In the genomic region with DNA sequence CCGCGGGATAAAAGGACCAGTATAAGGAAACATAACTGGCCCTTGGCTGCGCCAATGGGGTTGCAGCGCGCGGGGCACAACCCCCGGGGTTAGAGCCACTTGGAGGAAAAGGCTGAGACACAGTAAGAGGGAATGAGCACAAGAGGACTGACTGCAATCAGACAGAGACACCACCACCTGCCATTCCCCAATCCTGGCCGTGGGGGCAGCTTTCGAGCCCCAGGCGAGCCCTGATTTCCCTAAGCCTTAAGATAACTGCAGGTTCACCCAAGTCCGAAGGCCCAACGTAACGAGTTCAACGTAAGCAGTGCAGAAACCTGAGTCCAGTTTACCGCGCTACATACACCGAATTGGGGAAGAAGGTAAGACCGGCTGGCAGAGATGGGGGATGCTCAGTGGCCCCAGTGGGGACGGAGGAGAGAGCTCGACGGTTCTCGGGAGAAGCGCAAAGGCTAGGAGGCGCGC, we compare ENCODE assay signal across 8 mouse cellular contexts. TPM values are rescaled to one million over a fixed set of nuclear protein-coding genes. Genes with fewer than 3 reads are reported as not detected.
DNase-seq lines count a peak whose midpoint lies in the region; ATAC-seq lines count a peak whose summit lies in the region.

No protein-coding gene starts in this region.

- peak; percentile 24 for DNase-seq in retina, embryonic 14.5 days (ENCODE audit: low spot score)
- DNase-seq in retina, postnatal 1 day: no peak
- DNase-seq in spleen, postnatal 36 days (ENCODE audit: low spot score in 2 of 2): no peak
- no peak for DNase-seq in cerebellum, adult 8-10 months

- H3K4me3 ChIP-seq in brown adipose tissue, adult 24 weeks (ENCODE audit: insufficient read depth, low read depth, low read length): peak overlapping the region; percentile 81
- peak overlapping the region; percentile 84 for H3K4me3 ChIP-seq in heart, embryonic 16.5 days (ENCODE audit: low read length)
- H3K4me3 ChIP-seq in limb, embryonic 13.5 days: peak overlapping the region; percentile 90
- peak overlapping the region; percentile 73 for H3K4me3 ChIP-seq in neural tube, embryonic 12.5 days

- H3K27me3 ChIP-seq in heart, embryonic 16.5 days (ENCODE audit: control insufficient read depth, insufficient read depth, low read length): no peaks in the 10 kb centered on the region
- H3K27me3 ChIP-seq in limb, embryonic 13.5 days: no peaks in the 10 kb centered on the region
- no peaks in the 10 kb centered on the region for H3K27me3 ChIP-seq in neural tube, embryonic 12.5 days (replicated peaks)

- H3K9me3 ChIP-seq in heart, embryonic 16.5 days (replicated peaks; ENCODE audit: control insufficient read depth, low read length): no peaks in the 10 kb centered on the region
- no peaks in the 10 kb centered on the region for H3K9me3 ChIP-seq in limb, embryonic 13.5 days
- no peaks in the 10 kb centered on the region for H3K9me3 ChIP-seq in neural tube, embryonic 12.5 days

- H3K4me1 ChIP-seq in brown adipose tissue, adult 24 weeks (ENCODE audit: control insufficient read depth, insufficient read depth, insufficient read length, low read length): no peaks in the 10 kb centered on the region
- H3K4me1 ChIP-seq in heart, embryonic 16.5 days (ENCODE audit: control insufficient read depth, insufficient read depth, low read length): peaks cover 8% of the 10 kb centered on the region
- peaks cover 10% of the 10 kb centered on the region; the same call in 1 of the 2 replicates for H3K4me1 ChIP-seq in limb, embryonic 13.5 days
- peaks cover 6% of the 10 kb centered on the region; the same call in 1 of the 2 replicates for H3K4me1 ChIP-seq in neural tube, embryonic 12.5 days

- H3K36me3 ChIP-seq in heart, embryonic 16.5 days (ENCODE audit: control insufficient read depth, insufficient read depth): peaks cover 2% of the 10 kb centered on the region; the same call in 1 of the 2 replicates
- peaks cover 3% of the 10 kb centered on the region for H3K36me3 ChIP-seq in limb, embryonic 13.5 days
- H3K36me3 ChIP-seq in neural tube, embryonic 12.5 days: peaks cover 5% of the 10 kb centered on the region

- peak overlapping the region; percentile 98 for H3K4me2 ChIP-seq in heart, embryonic 16.5 days (ENCODE audit: low read depth, low read length)
- peak overlapping the region; percentile 94 for H3K4me2 ChIP-seq in limb, embryonic 13.5 days (replicated peaks)
- peak overlapping the region; percentile 93 for H3K4me2 ChIP-seq in neural tube, embryonic 12.5 days (replicated peaks)

- peak overlapping the region; percentile 86 for H3K9ac ChIP-seq in heart, embryonic 16.5 days (ENCODE audit: low read length)
- peak overlapping the region; percentile 82 for H3K9ac ChIP-seq in limb, embryonic 13.5 days
- peak overlapping the region; percentile 78 for H3K9ac ChIP-seq in neural tube, embryonic 12.5 days

- peak overlapping the region; percentile 64 for H3K27ac ChIP-seq in brown adipose tissue, adult 24 weeks (replicated peaks; ENCODE audit: low read depth, low read length)
- peak overlapping the region; percentile 96 for H3K27ac ChIP-seq in heart, embryonic 16.5 days (ENCODE audit: low read length)
- H3K27ac ChIP-seq in limb, embryonic 13.5 days: peak overlapping the region; percentile 97
- peak overlapping the region; percentile 75; the same call in 1 of the 2 replicates for H3K27ac ChIP-seq in neural tube, embryonic 12.5 days

- under 1% methylated on average over 25 of the region's 25 CpGs for WGBS in heart, embryonic 16.5 days
- under 1% methylated on average over 25 of the region's 25 CpGs for WGBS in limb, embryonic 13.5 days
- WGBS in neural tube, embryonic 12.5 days: under 1% methylated on average over 25 of the region's 25 CpGs

- ATAC-seq in heart, embryonic 16.5 days (replicated peaks; ENCODE audit: extremely low read depth, insufficient read depth, low FRiP score): peak; percentile 35
- ATAC-seq in limb, embryonic 13.5 days (ENCODE audit: low FRiP score, low read depth): peak; percentile 37; the same call in 1 of the 2 replicates
- peak; percentile 14; the same call in 1 of the 2 replicates for ATAC-seq in neural tube, embryonic 12.5 days (ENCODE audit: low FRiP score, low read depth)

RNA-seq across cellular contexts. Expression of a gene that starts 0.4 kb away (rescaled TPM):
- not detected in 2 replicates for polyA plus RNA-seq in brown adipose tissue, adult 24 weeks (2012; ENCODE audit: insufficient read depth, insufficient read length, missing spikeins)
- polyA plus RNA-seq in heart, embryonic 16.5 days (2015; fragmentation: Nextera tagmentation; extraction: Ambion mirVana): 0.63 and 1.3 TPM in 2 replicates
- polyA plus RNA-seq in limb, embryonic 13.5 days (2015; fragmentation: Nextera tagmentation; extraction: Ambion mirVana): 0.99 and 1.8 TPM in 2 replicates
- polyA plus RNA-seq in neural tube, embryonic 12.5 days (2016; fragmentation: Nextera tagmentation; extraction: Ambion mirVana): 1.5 and 2.4 TPM in 2 replicates

RNA-seq across cellular contexts. Expression of a gene that starts 0.6 kb away (rescaled TPM):
- polyA plus RNA-seq in brown adipose tissue, adult 24 weeks (2012; ENCODE audit: insufficient read depth, insufficient read length, missing spikeins): 18.3 and 18.4 TPM in 2 replicates
- 39.7 and 46.4 TPM in 2 replicates for polyA plus RNA-seq in heart, embryonic 16.5 days (2015; fragmentation: Nextera tagmentation; extraction: Ambion mirVana)
- polyA plus RNA-seq in limb, embryonic 13.5 days (2015; fragmentation: Nextera tagmentation; extraction: Ambion mirVana): 84.8 and 92.4 TPM in 2 replicates
- polyA plus RNA-seq in neural tube, embryonic 12.5 days (2016; fragmentation: Nextera tagmentation; extraction: Ambion mirVana): 86.7 and 90.5 TPM in 2 replicates

RNA-seq across cellular contexts. Expression of a gene that starts 13.7 kb away (rescaled TPM):
- polyA plus RNA-seq in brown adipose tissue, adult 24 weeks (2012; ENCODE audit: insufficient read depth, insufficient read length, missing spikeins): 56.4 and 64.8 TPM in 2 replicates
- 113 and 122 TPM in 2 replicates for polyA plus RNA-seq in heart, embryonic 16.5 days (2015; fragmentation: Nextera tagmentation; extraction: Ambion mirVana)
- 161 and 165 TPM in 2 replicates for polyA plus RNA-seq in limb, embryonic 13.5 days (2015; fragmentation: Nextera tagmentation; extraction: Ambion mirVana)
- 131 and 134 TPM in 2 replicates for polyA plus RNA-seq in neural tube, embryonic 12.5 days (2016; fragmentation: Nextera tagmentation; extraction: Ambion mirVana)

RNA-seq across cellular contexts. Expression of a gene that starts 13.9 kb away (rescaled TPM):
- polyA plus RNA-seq in brown adipose tissue, adult 24 weeks (2012; ENCODE audit: insufficient read depth, insufficient read length, missing spikeins): 33.3 and 43.4 TPM in 2 replicates
- 61.4 and 73.3 TPM in 2 replicates for polyA plus RNA-seq in heart, embryonic 16.5 days (2015; fragmentation: Nextera tagmentation; extraction: Ambion mirVana)
- 72.6 and 76.3 TPM in 2 replicates for polyA plus RNA-seq in limb, embryonic 13.5 days (2015; fragmentation: Nextera tagmentation; extraction: Ambion mirVana)
- 71.7 and 80.3 TPM in 2 replicates for polyA plus RNA-seq in neural tube, embryonic 12.5 days (2016; fragmentation: Nextera tagmentation; extraction: Ambion mirVana)

RNA-seq across cellular contexts. Expression of a gene that starts 22.8 kb away (rescaled TPM):
- polyA plus RNA-seq in brown adipose tissue, adult 24 weeks (2012; ENCODE audit: insufficient read depth, insufficient read length, missing spikeins): 10.0 and 12.1 TPM in 2 replicates
- 6.2 and 6.5 TPM in 2 replicates for polyA plus RNA-seq in heart, embryonic 16.5 days (2015; fragmentation: Nextera tagmentation; extraction: Ambion mirVana)
- 10.9 and 11.0 TPM in 2 replicates for polyA plus RNA-seq in limb, embryonic 13.5 days (2015; fragmentation: Nextera tagmentation; extraction: Ambion mirVana)
- 24.2 and 27.3 TPM in 2 replicates for polyA plus RNA-seq in neural tube, embryonic 12.5 days (2016; fragmentation: Nextera tagmentation; extraction: Ambion mirVana)
